Mouse (Mus musculus) hindbrain, embryonic 16.5 days (tissue): ENCODE measurements around the gene Lman1l. TPM values are rescaled to one million over a fixed set of nuclear protein-coding genes. Genes with fewer than 3 reads are reported as not detected.

ENCODE experiments used
- ATAC-seq: fragments of 200-750 bp; cut with Nextera tagmentation; 2 replicates; pipeline ENCODE4 v1.8.0; 2017; ENCODE audit warnings: moderate TSS enrichment, moderate library complexity
- H3K27ac ChIP-seq: fragments of 300-500 bp; sonication (generic); 2 replicates; pipeline ENCODE4 v1.5.1; 2014; ENCODE audit warnings: low read depth, mild to moderate bottlenecking, control low read depth, low read length, moderate library complexity
- H3K27me3 ChIP-seq: fragments of 300-500 bp; sonication (generic); replicated peaks from 2 replicates; pipeline ENCODE4 v1.6.1; 2014; ENCODE audit warnings: low read length; ENCODE audit not compliant: control insufficient read depth, insufficient read depth
- H3K36me3 ChIP-seq: fragments of 300-500 bp; sonication (generic); 2 replicates; pipeline ENCODE4 v1.6.1; 2014; ENCODE audit warnings: mild to moderate bottlenecking, low read length, moderate library complexity, mixed read lengths; ENCODE audit not compliant: control insufficient read depth, insufficient read depth
- H3K4me1 ChIP-seq: fragments of 300-500 bp; sonication (generic); 2 replicates; pipeline ENCODE4 v1.6.1; 2014; ENCODE audit warnings: low read depth, low read length; ENCODE audit not compliant: control insufficient read depth, insufficient read depth
- H3K4me2 ChIP-seq: fragments of 300-500 bp; sonication (generic); 2 replicates; pipeline ENCODE4 v1.6.1; 2014; ENCODE audit warnings: mild to moderate bottlenecking, low read length, control low read depth, moderate library complexity
- H3K4me3 ChIP-seq: fragments of 300-500 bp; sonication (generic); 2 replicates; pipeline ENCODE4 v1.5.1; 2014; ENCODE audit warnings: mild to moderate bottlenecking, low read length, control low read depth, moderate library complexity
- H3K9ac ChIP-seq: fragments of 300-500 bp; sonication (generic); 2 replicates; pipeline ENCODE4 v1.6.1; 2014; ENCODE audit warnings: low read depth, mild to moderate bottlenecking, control low read depth, low read length, moderate library complexity
- H3K9me3 ChIP-seq: fragments of 300-500 bp; sonication (generic); 2 replicates; pipeline ENCODE4 v1.6.1; 2014; ENCODE audit warnings: mild to moderate bottlenecking, low read length, moderate library complexity; ENCODE audit not compliant: control insufficient read depth
- WGBS: fragments of 180-500 bp; shearing (Covaris S2); extraction: QIAGEN DNeasy Blood & Tissue Kit; methylation state at CpG from one replicate; pipeline ENCODE4 v1.1.7; 2014; 5-methylcytosine and 5-hydroxymethylcytosine counted together
- polyA plus RNA-seq: library from polyadenylated mRNA; unstranded; fragments of >200 nt; fragmentation: Nextera tagmentation; extraction: Ambion mirVana; gene quantifications from 2 replicates; pipeline ENCODE4 v1.2.1, GENCODE M21; 2015

Lman1l gene
- polyA plus RNA-seq, 1 experiment from 2014 or later, result not detected

DNA sequence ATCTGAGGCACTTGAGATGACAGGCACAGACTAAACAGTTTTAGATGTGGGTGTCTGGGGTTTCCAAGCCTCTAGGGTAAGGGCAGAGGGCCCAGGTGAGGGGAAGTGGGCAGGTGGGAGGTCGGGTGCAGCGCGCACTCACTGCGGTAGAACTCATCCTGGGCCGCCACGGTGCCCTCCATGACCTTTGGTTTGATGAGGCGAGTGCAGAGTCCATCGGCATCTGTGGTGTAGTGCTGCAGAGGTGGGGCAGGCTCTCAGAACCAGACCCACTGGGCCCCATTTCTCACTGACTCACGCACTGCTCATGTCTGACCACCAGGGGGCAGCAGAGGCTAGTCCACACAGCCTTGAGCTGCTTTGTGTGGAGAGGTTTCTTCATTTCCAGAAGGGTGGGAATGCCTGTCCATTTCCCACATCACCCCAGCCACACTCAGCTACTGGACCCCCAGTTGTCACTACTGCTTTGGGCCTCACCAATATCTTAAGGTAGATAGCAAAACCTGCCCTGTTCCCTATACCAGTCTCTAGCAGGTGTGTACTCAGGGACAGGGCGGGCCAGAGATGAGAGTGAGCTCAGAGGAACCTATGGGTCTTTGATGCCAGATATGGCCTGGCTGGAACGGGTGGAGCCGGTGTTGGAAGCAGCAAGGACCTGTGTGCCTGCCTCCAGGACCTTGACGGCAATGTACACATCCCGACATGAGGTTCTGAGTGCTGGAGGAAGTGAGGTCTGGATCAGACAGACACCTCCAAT is 8.7 kb upstream of the Lman1l start:
- H3K4me1 ChIP-seq, result peaks cover 6% of the 10 kb centered on the region; the same call in 1 of the 2 replicates
- no peak overlapping the region for H3K4me2 ChIP-seq
- H3K9me3 ChIP-seq, result no peaks in the 10 kb centered on the region
- no peaks in the 10 kb centered on the region for H3K27me3 ChIP-seq
- H3K27ac ChIP-seq, result no peak overlapping the region
- H3K36me3 ChIP-seq, result peaks cover 49% of the 10 kb centered on the region
- H3K9ac ChIP-seq, result no peak overlapping the region; the same call in 1 of the 2 replicates
- no peak overlapping the region for H3K4me3 ChIP-seq
- peak; percentile 67 for ATAC-seq
- 73% methylated on average over 14 of the region's 14 CpGs for WGBS

DNA sequence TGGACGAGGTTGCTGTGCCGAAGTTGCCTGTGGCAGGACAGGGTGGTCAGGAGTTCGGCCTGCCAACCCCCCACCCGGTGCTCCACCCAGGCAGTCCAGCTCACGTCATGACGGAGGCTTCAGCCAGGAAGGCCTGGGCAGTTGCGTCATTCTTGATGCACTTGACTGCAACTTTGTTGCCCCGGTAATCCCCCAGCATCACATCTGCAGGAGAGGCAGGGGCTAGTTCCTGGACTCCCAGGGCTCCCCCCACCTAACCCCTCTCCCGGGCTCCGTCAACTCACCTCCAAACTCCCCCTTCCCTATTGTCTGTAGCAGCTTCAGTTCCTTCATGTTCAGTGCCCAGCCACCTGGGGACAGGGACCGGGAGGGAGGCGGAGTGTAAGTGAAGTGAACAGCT is 8.1 kb upstream of the Lman1l start:
- WGBS, result 92% methylated on average over 12 of the region's 12 CpGs
- Histone ChIP-seq H3K36me3 (peaks cover 49% of the 10 kb centered on the region), H3K9ac (no peak overlapping the region; the same call in 1 of the 2 replicates), H3K27me3 (no peaks in the 10 kb centered on the region), H3K4me3 (no peak overlapping the region), H3K27ac (no peak overlapping the region), H3K4me1 (0 out of 2 replicates have a peak, but pooled peaks cover under 1% of the 10 kb centered on the region), H3K4me2 (no peak overlapping the region), H3K9me3 (no peaks in the 10 kb centered on the region)
- ATAC-seq, result no peak

DNA sequence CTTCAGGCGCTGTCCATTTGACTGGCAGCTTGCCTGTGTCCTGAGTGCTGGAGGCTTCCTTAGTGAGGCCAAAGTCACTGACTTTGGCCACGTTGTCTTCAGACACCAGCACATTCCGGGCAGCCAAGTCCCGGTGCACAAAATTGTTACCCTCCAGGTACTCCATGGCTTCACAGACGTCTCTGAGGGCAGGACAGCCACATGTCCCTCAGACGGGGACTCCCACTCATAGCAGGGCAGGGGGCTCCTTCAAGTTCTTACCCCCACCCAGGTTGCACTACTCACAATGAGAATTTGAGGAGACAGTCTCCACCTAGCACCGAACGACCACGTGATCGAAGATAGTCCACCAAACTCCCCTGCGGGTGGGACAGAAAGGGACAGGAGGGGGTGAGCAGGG is 7.3 kb upstream of the Lman1l start:
- ATAC-seq, result no peak
- WGBS, result 93% methylated on average over 11 of the region's 11 CpGs
- H3K36me3 ChIP-seq, result peaks cover 49% of the 10 kb centered on the region

DNA sequence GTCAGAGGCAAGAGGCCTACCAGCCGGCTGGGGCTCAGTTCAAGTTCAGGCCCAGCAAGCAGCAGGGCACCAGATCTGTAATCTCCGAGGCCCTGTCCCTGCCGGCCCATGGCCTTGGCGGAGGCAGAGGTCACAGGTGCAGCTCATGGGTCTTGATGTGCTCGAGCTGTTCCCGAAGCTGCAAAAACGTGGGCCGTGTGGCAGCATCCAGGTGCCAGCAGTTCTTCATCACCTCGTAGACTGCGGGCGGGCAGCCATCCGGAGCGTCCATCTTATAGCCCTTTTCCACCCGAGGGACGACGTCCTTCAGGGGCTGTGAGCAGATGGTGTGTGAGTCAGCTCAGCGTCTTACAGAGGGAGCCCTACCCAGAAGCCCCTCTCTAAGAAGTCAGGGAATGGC is 6.6 kb upstream of the Lman1l start:
- peaks cover 49% of the 10 kb centered on the region for H3K36me3 ChIP-seq
- 85% methylated on average over 17 of the region's 17 CpGs for WGBS
- H3K9me3 ChIP-seq, result no peaks in the 10 kb centered on the region
- no peak overlapping the region for H3K9ac ChIP-seq
- no peak for ATAC-seq
- no peak overlapping the region for H3K27ac ChIP-seq
- no peaks in the 10 kb centered on the region for H3K27me3 ChIP-seq
- no peak overlapping the region for H3K4me2 ChIP-seq
- no peaks in the 10 kb centered on the region for H3K4me1 ChIP-seq
- H3K4me3 ChIP-seq, result no peak overlapping the region

More for the DNA sequence above, 7.3 kb upstream of the Lman1l start:
- Histone ChIP-seq H3K4me2 (no peak overlapping the region), H3K4me3 (no peak overlapping the region), H3K9me3 (no peaks in the 10 kb centered on the region), H3K9ac (no peak overlapping the region), H3K4me1 (no peaks in the 10 kb centered on the region), H3K27ac (no peak overlapping the region), H3K27me3 (no peaks in the 10 kb centered on the region)

DNA sequence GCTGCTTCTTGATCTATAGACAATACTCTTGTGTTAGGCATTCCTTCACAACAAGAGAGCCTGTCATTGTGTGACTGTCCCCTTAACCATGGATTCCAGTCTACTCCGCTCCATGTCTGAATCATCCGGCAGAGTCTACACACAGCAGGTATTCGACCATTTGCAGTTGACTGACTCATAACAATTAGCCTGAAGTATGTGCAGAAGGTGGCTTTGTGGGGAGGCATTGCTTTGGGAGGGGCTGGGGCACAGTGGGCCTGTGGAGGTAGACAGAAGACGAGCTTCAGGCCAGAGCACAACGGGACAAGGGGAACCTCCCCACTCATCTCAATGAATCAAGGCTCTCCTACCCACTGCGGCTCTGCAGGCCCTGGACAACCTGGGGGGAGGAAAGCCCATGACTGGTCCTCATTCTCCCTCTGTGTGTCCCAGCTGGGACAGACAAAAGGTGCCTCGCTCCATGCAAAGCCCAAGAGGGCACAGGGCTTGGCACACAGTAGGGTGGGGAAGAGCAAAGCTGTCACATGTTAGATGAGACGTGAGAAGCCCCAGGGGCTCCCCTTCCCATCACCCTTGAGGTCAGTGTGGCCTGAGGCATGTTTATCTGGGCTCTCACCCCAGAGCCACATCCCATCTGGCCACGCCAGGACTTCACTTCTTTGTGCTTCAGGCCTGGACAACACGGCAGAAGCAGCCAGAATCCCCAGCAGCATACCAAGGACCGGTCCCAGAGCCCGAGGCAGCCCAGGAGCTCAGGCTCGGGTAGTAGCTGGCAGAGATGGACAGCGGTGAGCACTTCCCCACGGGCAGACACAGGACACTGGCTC is 5.3 kb upstream of the Lman1l start:
- Histone ChIP-seq H3K36me3 (peaks cover 44% of the 10 kb centered on the region), H3K4me3 (no peak overlapping the region)

DNA sequence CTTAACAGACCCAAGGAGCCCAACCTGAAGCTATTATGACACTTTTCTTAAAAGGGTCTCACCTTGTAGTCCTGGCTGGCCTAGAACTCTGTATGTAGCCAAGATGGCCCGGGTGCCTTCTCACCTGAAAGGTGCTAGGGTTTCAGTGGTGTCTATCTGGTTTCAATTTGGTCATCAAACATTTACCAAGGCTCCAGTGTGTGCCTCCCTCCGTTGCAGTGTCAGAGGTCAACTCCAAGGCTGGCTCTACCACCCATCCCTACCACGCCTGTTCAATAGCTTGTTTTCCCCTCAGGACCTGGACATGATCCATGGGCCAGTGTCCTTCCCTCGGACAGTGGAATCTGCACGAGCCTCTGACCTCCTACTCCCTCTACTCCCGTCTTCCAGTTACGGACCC is 3.7 kb upstream of the Lman1l start:
- H3K36me3 ChIP-seq, result peaks cover 30% of the 10 kb centered on the region
- H3K9me3 ChIP-seq, result no peaks in the 10 kb centered on the region
- H3K4me2 ChIP-seq, result no peak overlapping the region
- no peak overlapping the region for H3K9ac ChIP-seq
- no peaks in the 10 kb centered on the region for H3K4me1 ChIP-seq
- WGBS, result 87% methylated on average over 7 of the region's 7 CpGs
- H3K27ac ChIP-seq, result no peak overlapping the region
- H3K4me3 ChIP-seq, result no peak overlapping the region
- no peaks in the 10 kb centered on the region for H3K27me3 ChIP-seq
- ATAC-seq, result no peak

More for the DNA sequence above, 5.3 kb upstream of the Lman1l start:
- 62% methylated on average over 15 of the region's 15 CpGs for WGBS
- Histone ChIP-seq H3K4me1 (no peaks in the 10 kb centered on the region), H3K9me3 (no peaks in the 10 kb centered on the region), H3K9ac (no peak overlapping the region; the same call in 1 of the 2 replicates), H3K27ac (no peak overlapping the region), H3K4me2 (no peak overlapping the region), H3K27me3 (no peaks in the 10 kb centered on the region)
- ATAC-seq, result no peak

DNA sequence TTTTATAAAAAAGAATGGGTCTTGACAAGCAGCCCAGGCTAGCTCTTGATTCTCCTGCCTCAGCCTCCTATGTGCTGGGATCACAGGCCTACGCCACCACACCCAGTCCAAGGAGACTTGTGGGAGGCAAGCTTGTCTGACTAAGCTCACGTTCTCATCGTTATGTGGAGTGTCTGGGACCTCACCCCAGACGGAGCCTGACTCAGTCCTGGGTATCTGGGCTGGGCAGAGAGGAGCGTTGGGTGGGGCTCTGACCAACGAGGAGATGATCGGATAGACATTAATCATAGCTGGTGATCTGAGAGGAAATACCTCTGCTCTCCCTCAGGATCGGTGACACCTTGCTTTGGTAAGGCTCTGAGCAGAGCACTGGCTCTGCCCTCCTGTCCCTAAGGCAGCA is 1.7 kb downstream of the Lman1l start:
- Histone ChIP-seq H3K4me1 (no peaks in the 10 kb centered on the region), H3K9me3 (no peaks in the 10 kb centered on the region), H3K4me3 (no peak overlapping the region), H3K4me2 (no peak overlapping the region), H3K9ac (no peak overlapping the region), H3K27me3 (no peaks in the 10 kb centered on the region), H3K27ac (no peak overlapping the region), H3K36me3 (no peaks in the 10 kb centered on the region)
- 88% methylated on average over 8 of the region's 8 CpGs for WGBS
- ATAC-seq, result no peak

DNA sequence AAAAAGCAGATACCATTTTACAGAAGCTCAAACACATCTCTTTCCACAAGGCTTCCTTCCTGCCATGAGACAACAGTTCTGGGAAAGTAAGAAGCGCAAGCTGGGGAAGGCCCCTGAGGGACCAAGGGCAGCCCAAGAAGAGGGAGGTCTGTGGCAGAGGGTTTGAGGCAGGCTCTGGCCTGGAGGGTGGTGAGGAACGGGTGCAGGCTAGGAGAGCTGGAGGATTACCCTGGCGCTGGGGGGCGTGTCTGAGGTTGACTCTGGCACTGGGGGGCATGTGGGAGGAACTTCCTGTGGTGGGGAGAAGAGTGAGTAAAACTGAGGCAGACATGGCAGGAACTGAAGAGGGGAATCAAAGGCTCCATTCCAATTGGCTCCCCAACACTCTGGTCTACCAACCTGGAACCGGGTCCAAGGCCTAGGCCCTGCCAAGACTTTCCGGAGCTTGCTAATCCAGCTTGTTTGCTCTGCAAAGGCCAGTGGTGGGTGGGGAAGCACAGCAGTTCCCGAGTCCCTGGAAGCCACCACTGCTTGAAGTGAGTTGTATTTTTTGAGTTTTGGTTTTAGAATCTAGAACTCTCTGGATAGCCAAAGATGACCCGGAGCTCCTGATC is 2.9 kb downstream of the Lman1l start:
- 78% methylated on average over 8 of the region's 8 CpGs for WGBS
- H3K4me3 ChIP-seq, result no peak overlapping the region
- H3K27ac ChIP-seq, result no peak overlapping the region
- no peaks in the 10 kb centered on the region for H3K36me3 ChIP-seq
- H3K4me1 ChIP-seq, result no peaks in the 10 kb centered on the region
- H3K27me3 ChIP-seq, result no peaks in the 10 kb centered on the region
- H3K4me2 ChIP-seq, result no peak overlapping the region
- H3K9me3 ChIP-seq, result no peaks in the 10 kb centered on the region
- no peak for ATAC-seq
- no peak overlapping the region for H3K9ac ChIP-seq

DNA sequence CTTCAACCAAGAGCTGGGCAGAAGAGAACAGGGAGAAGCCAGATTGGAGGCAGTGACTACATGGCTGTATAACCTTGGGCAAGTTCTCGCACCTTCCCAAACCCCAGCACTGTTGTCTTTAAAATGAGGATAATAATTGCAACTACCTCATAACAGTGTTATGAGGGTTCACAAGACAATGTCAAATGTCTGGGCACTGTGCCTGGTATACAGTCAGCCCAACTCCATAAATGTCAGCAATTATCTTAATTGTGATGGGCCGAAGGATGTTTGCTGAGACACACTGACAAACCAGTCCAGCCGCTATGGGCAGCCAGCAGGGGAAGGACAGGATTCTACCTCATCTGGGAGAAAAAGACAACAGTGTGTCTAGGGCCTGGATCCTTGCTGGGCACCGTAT is 5.8 kb downstream of the Lman1l start:
- WGBS, result 87% methylated on average over 4 of the region's 4 CpGs
- no peak overlapping the region for H3K4me2 ChIP-seq

More for the DNA sequence above, 5.8 kb downstream of the Lman1l start:
- Histone ChIP-seq H3K4me3 (no peak overlapping the region), H3K9me3 (no peaks in the 10 kb centered on the region), H3K36me3 (no peaks in the 10 kb centered on the region), H3K9ac (no peak overlapping the region), H3K27ac (no peak overlapping the region), H3K4me1 (peaks cover 2% of the 10 kb centered on the region; the same call in 1 of the 2 replicates), H3K27me3 (no peaks in the 10 kb centered on the region)
- no peak for ATAC-seq
